Mouse (Mus musculus): ENCODE measurements around the gene Galnt7. TPM values are rescaled to one million over a fixed set of nuclear protein-coding genes. Genes with fewer than 3 reads are reported as not detected.
A peak's percentile ranks its signal among the peaks of the same experiment; 100 is the strongest.
"Not testable (repeated sequence)": the region's sequence is repeated elsewhere in the genome, so short reads cannot be mapped to it uniquely, and the experiment has no call there.

Gene Galnt7
- total RNA-seq, 4 experiments from 2014 or later = 1.6 to 2.2 (median 1.7) TPM

GRCm38 (mm10) chr8:57540951-57541350, 111.9 kb downstream of the Galnt7 start:
- no peak for DNase-seq (ENCODE audit: low spot score in 2 of 2)

- DNase-seq (ENCODE audit: low spot score in 2 of 2) = peak; percentile 10 to 13
These were observed 112.6 kb downstream of the Galnt7 start for GRCm38 (mm10) chr8:57540110-57540838.

- DNase-seq (ENCODE audit: low spot score in 2 of 2) = no peak
These were observed 114.2 kb downstream of the Galnt7 start for GRCm38 (mm10) chr8:57538601-57539000.

GRCm38 (mm10) chr8:57536167-57536566, 116.7 kb downstream of the Galnt7 start:
- DNase-seq (ENCODE audit: low spot score in 2 of 2) = no peak

- no peak for DNase-seq (ENCODE audit: low spot score in 2 of 2)
These were observed 118.3 kb downstream of the Galnt7 start for GRCm38 (mm10) chr8:57534495-57534894.

GRCm38 (mm10) chr8:57533106-57533505, 119.7 kb downstream of the Galnt7 start:
- DNase-seq (ENCODE audit: low spot score in 2 of 2) = no peak

DNA sequence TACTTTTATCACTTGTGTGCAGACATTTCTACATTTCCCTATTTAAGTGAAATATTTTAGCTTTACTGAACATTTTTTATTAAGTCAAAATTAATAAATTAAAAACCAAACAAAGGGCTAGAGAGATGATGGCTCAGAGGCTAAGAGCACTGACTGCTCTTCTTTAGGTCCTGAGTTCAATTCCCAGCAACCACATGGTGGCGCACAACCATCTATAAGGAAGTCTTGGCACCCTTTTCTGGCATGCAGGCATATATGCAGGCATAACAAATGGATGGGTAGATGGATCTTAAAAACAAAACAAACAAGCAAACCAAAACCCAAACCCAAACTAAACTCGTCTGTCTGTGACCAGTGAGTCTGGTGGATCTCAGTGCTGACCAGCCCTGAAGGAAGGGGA, 120.6 kb downstream of the Galnt7 start:
- no peak for DNase-seq (ENCODE audit: low spot score in 2 of 2)

- DNase-seq (ENCODE audit: low spot score in 2 of 2) = peak; percentile 42 to 48
These were observed 122.0 kb downstream of the Galnt7 start for GRCm38 (mm10) chr8:57530666-57531349.

GRCm38 (mm10) chr8:57530238-57530637, 122.6 kb downstream of the Galnt7 start:
- no peak for DNase-seq (ENCODE audit: low spot score in 2 of 2)

- no peak for DNase-seq (ENCODE audit: low spot score in 2 of 2)
These were observed 124.8 kb downstream of the Galnt7 start for GRCm38 (mm10) chr8:57528036-57528435.

DNA sequence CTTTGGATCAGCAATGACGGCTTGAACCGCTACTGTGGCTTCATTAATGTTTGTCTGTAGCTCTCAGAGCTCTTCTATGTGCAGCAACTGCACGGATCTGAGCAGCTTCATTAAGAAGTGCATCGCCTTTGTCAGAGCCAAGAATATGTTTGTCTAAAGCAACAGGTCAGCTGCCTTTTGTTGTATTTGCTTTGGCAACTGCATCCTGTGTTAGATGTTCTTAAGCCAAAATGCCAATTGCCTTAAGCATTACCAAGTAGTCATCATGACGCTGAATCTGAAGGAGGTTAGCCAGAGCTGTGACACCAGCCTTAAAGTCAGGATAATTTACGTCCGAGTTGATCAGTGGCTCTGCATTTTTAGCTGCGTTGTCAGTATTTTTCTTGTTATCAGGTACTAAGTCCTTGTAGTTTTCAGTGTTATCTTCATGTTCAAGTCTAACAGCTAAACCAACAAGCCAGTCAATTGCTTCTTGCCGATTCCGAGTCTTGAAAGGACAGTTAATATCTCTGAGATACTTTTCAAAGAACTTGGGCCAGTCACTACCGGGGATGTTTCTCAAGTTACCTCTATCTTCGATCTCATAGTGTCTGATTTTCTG, 132.5 kb downstream of the Galnt7 start:
- DNase-seq (ENCODE audit: low spot score in 2 of 2) = no peak

DNA sequence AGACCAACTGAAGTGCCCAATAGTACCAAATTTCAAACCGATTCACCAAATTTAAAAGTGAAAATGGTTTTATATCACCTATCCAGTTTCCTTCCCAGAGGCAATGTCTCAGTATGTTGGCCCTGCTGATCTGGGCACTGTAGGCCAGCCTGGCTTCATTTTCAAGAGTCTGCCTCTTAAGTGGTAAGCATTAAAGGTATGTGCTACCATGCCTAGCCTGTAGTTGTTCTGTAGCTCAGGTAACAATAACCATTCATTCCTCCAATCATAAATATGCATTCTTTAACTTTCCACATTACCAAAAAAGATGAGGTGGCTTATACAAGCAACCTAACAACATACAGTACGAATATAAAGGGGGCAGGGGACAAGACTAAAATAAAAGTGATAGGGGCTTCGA, 135.1 kb downstream of the Galnt7 start:
- DNase-seq (ENCODE audit: low spot score in 2 of 2) = no peak

DNA sequence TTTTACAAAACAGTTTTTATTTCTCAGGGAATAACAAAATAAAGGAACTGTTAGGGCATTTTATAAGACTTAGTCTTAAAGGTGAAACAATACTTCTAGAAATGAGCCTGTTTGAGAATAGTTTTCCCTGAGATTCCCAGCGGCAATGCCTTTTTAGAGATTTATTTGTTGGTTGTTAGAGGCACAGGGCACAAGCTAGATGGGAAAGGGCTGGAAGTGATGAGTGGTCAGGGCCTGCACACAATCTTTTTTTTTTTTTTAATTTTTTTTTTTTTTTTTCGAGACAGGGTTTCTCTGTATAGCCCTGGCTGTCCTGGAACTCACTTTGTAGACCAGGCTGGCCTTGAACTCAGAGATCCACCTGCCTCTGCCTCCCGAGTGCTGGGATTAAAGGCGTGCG, 136.1 kb downstream of the Galnt7 start:
- DNase-seq (ENCODE audit: low spot score in 2 of 2) = not testable (repeated sequence)

DNA sequence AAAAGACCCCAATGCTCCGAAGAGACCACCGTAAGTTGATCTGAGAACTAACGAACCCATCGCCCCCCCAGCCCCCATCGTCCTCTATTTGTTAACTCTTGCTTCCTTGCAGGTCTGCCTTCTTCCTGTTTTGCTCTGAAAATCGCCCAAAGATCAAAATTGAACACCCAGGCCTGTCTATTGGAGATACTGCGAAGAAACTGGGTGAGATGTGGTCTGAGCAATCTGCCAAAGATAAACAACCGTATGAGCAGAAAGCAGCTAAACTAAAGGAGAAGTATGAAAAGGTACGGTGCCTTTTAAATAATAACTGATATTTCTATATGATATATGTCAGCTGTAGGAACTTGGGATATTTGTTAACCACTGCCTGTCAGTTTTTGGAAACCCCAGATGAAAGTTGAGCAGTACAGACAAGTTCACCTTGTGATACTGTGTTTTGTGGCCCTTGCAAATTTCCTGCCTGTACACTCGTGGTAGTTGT, 139.6 kb downstream of the Galnt7 start:
- not testable (repeated sequence) for DNase-seq (ENCODE audit: low spot score in 2 of 2)

DNA sequence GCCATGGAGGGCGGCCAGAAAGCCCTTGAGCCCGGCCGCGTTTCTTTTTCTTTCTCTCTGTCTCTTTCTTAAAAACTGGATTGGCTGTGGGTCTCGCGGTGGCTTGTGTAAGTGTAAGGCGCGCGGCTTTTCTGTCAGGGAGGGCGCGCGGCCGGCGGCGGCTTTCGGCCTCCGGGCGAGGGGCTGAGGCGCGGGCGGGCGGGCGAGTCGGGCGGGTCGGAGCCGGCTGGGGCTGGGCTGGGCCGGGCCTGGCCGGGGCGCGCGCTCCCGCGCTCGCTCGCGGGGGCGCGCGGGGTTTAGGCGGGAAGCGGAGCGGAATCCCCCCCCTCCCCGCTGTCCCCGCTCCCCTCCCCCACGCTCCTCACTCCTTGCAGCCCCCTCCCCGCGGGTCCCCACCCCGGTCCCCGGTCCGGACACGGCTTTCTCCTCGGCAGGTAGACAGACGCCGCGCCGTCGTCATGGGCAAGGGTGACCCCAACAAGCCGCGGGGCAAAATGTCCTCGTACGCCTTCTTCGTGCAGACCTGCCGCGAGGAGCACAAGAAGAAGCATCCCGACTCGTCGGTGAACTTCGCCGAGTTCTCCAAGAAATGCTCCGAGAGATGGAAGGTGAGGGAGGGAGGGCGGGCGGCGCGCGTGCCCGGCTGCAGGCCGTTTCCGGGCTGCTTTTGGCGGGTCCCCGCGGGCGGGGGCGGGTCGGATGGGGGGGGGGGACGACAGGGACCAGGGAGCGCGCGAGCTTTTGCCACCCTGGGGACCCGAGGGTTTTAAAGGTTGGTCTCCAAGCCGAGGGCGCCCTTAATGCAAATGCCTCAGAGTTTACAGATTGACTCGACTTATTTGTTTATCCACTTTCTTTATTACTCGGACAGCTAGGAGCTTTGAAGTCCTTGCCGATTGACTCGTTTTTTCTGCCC, 140.4 kb downstream of the Galnt7 start:
- no peak for DNase-seq (ENCODE audit: low spot score in 2 of 2)

- DNase-seq (ENCODE audit: low spot score in 2 of 2) = peak; percentile 99
These were observed 141.3 kb downstream of the Galnt7 start, which contains the start of gene Hmgb2 for GRCm38 (mm10) chr8:57511316-57512118. TSS of gene Hmgb2 (plus strand) at chr8:57511907.

DNA sequence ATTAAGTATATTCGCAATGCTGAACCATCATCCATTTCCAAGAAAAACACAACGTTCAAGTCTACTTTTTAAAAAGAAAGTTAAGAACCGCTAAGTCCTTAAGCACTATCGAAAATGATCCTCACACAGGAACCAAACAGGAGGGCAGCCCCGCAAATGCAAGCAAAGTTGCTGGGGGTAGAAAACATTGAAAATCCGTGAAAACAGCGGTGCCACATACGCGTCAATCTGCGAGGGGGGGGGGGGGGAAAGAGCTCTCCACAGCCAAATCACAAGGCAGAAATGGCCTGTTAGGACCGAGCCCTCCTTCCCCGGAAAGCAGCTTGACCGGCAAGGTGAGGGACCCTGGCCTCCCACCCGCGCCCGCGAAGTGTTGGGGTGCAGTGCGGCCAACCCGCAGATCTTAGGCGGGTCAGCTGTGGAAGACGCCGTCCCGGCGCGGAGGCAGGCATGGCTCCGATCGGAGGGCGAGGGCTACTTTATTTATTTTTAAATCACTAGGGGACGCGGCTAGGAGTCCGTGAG, 142.0 kb downstream of the Galnt7 start:
- DNase-seq (ENCODE audit: low spot score in 2 of 2) = no peak

- DNase-seq (ENCODE audit: low spot score in 2 of 2) = no peak
These were observed 144.2 kb downstream of the Galnt7 start for GRCm38 (mm10) chr8:57508657-57509056.

GRCm38 (mm10) chr8:57507556-57508063, 145.2 kb downstream of the Galnt7 start:
- no peak for DNase-seq (ENCODE audit: low spot score in 2 of 2)

GRCm38 (mm10) chr8:57505500-57505899, 147.3 kb downstream of the Galnt7 start:
- DNase-seq (ENCODE audit: low spot score in 2 of 2) = not testable (repeated sequence)

Measured in gastrocnemius, adult 8-10 months (tissue).